Mouse (Mus musculus) intestine, embryonic 16.5 days (tissue): ENCODE data around the gene Bahcc1. TPM values are rescaled to one million over a fixed set of nuclear protein-coding genes. Genes with fewer than 3 reads are reported as not detected.

ENCODE experiments used
- ATAC-seq: fragments of 200-750 bp; cut with Nextera tagmentation; 2 replicates; pipeline ENCODE4 v1.8.0; 2017; ENCODE audit warnings: moderate TSS enrichment, moderate library complexity
- H3K27ac ChIP-seq: fragments of 300-500 bp; sonication (generic); 2 replicates; pipeline ENCODE4 v1.5.1; 2014; ENCODE audit warnings: mild to moderate bottlenecking, low read length
- H3K27me3 ChIP-seq: fragments of 300-500 bp; sonication (generic); replicated peaks from 2 replicates; pipeline ENCODE4 v1.6.1; 2014; ENCODE audit warnings: low read length, control low read depth, mixed read lengths; ENCODE audit not compliant: control insufficient read depth, insufficient read depth
- H3K36me3 ChIP-seq: fragments of 300-500 bp; sonication (generic); 2 replicates; pipeline ENCODE4 v1.6.1; 2014; ENCODE audit warnings: low read length, control low read depth; ENCODE audit not compliant: control insufficient read depth, insufficient read depth
- H3K4me1 ChIP-seq: fragments of 300-500 bp; sonication (generic); 2 replicates; pipeline ENCODE4 v1.6.1; 2014; ENCODE audit warnings: low read length, control low read depth, mixed read lengths; ENCODE audit not compliant: control insufficient read depth, insufficient read depth
- H3K4me2 ChIP-seq: fragments of 300-500 bp; sonication (generic); 2 replicates; pipeline ENCODE4 v1.6.1; 2014; ENCODE audit warnings: low read depth, low read length, control low read depth
- H3K4me3 ChIP-seq: fragments of 300-500 bp; sonication (generic); 2 replicates; pipeline ENCODE4 v1.5.1; 2014; ENCODE audit warnings: mild to moderate bottlenecking, low read length
- H3K9ac ChIP-seq: fragments of 300-500 bp; sonication (generic); 2 replicates; pipeline ENCODE4 v1.6.1; 2014; ENCODE audit warnings: low read depth, low read length
- H3K9me3 ChIP-seq: fragments of 300-500 bp; sonication (generic); 2 replicates; pipeline ENCODE4 v1.6.1; 2016; ENCODE audit warnings: low read length, control low read depth; ENCODE audit not compliant: control insufficient read depth
- WGBS: fragments of 180-500 bp; shearing (Covaris S2); extraction: QIAGEN DNeasy Blood & Tissue Kit; methylation state at CpG from one replicate; pipeline ENCODE4 v1.1.7; 2014; 5-methylcytosine and 5-hydroxymethylcytosine counted together
- polyA plus RNA-seq: library from polyadenylated mRNA; unstranded; fragments of >200 nt; fragmentation: Nextera tagmentation; extraction: Ambion mirVana; gene quantifications from 2 replicates; pipeline ENCODE4 v1.2.1, GENCODE M21; 2015

Gene Bahcc1
- polyA plus RNA-seq, 1 experiment from 2014 or later, result 5.7 TPM

DNA sequence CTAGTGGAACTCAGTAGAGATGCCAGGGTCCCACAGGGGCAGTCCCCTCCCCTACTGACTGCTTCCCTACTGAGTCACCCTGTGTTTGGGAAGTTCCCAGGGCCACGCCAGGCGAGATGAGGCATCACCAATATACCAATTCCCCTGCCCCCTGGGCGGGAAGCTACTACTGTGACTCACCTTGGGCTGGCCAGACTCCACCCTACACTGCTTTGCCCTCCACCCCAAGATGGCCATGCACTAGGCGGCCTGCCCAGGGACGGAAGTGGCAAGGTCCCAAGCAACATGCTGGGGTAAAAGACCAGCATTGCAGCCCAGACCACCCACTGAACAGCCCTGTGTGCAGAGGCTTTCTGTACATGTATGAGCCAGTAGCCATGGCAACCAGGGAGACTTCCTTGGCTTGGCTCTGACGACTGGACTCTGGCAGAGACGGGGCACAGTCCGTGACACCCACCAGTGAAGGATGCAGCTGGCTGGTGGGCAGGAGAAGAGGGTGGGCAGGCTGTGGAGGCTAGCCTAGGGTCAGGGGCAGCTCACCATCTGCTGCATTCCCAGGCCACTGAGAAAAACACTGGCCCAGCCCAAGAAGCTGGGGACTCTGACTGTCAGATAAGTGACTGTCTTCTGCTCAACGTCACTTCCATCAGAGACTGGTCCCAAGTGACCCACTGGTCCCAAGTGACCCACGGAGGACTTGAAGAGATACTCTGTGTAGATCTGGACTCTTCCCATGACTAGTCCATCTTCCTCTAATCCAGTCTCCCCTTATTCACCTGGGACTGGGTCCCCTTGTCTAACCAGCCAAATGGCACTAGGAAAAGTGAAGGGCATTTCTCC is 24.5 kb downstream of the Bahcc1 start:
- Histone ChIP-seq H3K9me3 (no peaks in the 10 kb centered on the region), H3K4me1 (peaks cover 70% of the 10 kb centered on the region), H3K4me2 (no peak overlapping the region), H3K27ac (no peak overlapping the region), H3K27me3 (no peaks in the 10 kb centered on the region), H3K36me3 (no peaks in the 10 kb centered on the region), H3K4me3 (no peak overlapping the region), H3K9ac (0 out of 2 replicates have a peak overlapping the region, but pooled peaks have one; percentile 43)
- WGBS, result 78% methylated on average over 10 of the region's 10 CpGs
- no peak for ATAC-seq

DNA sequence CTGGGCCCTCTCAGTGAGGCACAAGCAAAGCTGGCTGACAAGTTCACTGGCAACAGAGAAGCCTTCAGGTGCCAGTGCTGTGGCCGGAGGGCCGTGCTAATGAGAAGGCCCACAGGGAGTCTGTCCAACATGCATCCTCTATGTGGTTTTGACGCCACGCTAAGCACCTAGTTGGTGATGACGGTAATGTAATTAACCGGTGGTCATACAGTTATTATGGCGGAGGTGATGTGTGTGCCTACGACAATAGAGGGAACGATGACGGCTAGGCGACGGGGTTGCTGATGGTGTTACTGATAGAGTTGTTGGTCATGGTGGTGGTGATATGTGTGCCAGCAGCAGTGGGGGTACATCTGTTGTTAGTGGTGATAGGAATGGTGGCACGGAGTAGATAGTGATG is 25.2 kb downstream of the Bahcc1 start:
- ATAC-seq, result no peak
- 96% methylated on average over 13 of the region's 13 CpGs for WGBS
- H3K4me1 ChIP-seq, result peaks cover 69% of the 10 kb centered on the region

DNA sequence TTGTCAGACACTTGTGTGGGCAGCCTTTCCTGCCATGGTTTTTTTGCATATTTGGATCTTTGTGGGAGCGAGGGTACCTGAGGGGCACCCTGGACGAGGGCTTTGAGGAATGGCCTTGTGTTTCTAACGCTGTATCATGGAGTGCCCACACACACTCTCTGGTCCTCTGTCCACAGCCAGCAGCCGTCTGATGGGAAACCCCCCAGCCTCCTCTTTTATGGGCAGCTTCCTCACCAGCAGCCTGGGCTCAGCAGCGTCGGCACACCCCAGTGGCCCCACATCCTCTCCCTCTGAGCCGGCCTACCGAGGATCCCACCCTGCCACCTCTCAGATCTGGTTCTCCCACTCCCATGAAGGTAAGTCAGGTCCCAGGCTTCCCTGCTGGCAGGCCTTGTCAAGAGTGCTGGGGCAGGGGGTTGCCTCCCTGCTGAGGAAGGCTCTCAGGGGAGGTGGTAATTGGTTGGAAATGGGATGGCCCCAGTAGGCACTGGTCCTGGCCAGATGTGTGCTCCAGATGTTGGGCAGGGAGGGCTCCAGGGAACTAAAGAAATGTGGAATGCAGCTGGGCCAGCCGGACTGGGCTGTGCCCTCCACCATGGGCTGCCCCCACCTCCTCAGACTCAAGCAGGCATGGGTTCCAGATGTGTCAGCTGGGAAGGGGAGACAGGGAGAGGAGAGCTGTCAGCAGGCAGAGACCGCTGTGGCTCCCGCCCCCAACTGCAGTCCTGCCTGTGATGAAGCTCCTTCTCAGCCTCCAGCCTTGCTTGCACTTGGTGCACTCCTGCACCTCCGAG is 26.3 kb downstream of the Bahcc1 start:
- no peaks in the 10 kb centered on the region for H3K9me3 ChIP-seq
- no peaks in the 10 kb centered on the region for H3K27me3 ChIP-seq
- WGBS, result 60% methylated on average over 12 of the region's 12 CpGs
- H3K9ac ChIP-seq, result 0 out of 2 replicates have a peak overlapping the region, but pooled peaks have one; percentile 16
- H3K4me2 ChIP-seq, result no peak overlapping the region
- no peaks in the 10 kb centered on the region for H3K36me3 ChIP-seq
- peaks cover 72% of the 10 kb centered on the region for H3K4me1 ChIP-seq
- no peak for ATAC-seq
- H3K4me3 ChIP-seq, result no peak overlapping the region
- no peak overlapping the region for H3K27ac ChIP-seq

More for the DNA sequence above, 25.2 kb downstream of the Bahcc1 start:
- Histone ChIP-seq H3K4me2 (no peak overlapping the region), H3K27me3 (no peaks in the 10 kb centered on the region), H3K4me3 (no peak overlapping the region), H3K36me3 (no peaks in the 10 kb centered on the region), H3K9ac (no peak overlapping the region), H3K27ac (no peak overlapping the region), H3K9me3 (no peaks in the 10 kb centered on the region)

DNA sequence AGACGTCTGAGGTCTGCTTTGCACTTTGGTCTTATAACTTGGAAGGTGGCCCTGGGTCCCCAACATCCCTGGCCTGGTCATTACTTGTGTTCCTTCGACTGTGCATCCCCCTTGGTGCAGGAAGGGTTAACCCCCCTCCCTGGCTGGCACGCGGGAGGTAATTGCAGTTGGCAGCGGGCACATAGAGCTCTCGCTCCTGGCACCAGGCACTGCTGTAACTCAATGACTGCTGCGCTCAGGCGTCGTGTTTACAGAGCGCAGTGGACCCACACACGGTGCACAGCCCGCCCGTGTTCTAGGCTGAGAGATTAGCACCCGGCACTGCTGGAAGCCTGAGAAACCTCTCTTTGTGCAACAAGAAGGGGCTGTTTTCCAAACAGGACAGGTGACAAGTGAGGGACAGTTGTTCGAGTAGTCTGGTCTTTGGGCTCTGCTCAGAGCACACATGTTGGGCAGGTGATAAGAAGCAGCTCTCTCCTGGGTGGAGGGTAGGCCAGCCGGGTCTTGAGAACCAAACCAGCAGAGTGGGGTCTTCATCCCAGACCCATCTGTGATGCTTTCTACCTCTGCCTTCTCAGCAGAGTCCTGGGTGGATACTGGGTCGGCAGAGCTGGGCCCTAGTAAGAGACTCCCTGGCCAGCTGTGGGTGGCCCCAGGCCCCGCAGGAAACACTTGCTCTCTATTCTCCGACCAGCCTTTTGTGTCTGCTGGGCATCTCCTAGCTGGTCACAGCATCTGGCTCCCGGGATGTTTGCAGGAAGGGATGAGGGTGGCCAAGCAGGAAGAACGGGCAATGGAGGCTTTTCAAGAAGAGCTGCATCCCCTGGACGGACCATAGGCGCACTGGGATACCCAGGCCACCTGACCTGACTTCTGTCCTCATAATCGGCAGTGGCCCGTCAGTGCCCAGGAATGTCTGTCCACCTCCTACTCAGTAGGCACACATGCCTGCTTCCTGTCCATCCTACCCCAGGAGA is 27.3 kb downstream of the Bahcc1 start:
- ATAC-seq, result no peak
- no peak overlapping the region for H3K4me3 ChIP-seq
- 67% methylated on average over 25 of the region's 25 CpGs for WGBS
- no peaks in the 10 kb centered on the region for H3K27me3 ChIP-seq
- H3K4me2 ChIP-seq, result no peak overlapping the region
- H3K9ac ChIP-seq, result no peak overlapping the region
- H3K4me1 ChIP-seq, result peaks cover 72% of the 10 kb centered on the region
- no peaks in the 10 kb centered on the region for H3K36me3 ChIP-seq
- no peaks in the 10 kb centered on the region for H3K9me3 ChIP-seq
- H3K27ac ChIP-seq, result no peak overlapping the region

DNA sequence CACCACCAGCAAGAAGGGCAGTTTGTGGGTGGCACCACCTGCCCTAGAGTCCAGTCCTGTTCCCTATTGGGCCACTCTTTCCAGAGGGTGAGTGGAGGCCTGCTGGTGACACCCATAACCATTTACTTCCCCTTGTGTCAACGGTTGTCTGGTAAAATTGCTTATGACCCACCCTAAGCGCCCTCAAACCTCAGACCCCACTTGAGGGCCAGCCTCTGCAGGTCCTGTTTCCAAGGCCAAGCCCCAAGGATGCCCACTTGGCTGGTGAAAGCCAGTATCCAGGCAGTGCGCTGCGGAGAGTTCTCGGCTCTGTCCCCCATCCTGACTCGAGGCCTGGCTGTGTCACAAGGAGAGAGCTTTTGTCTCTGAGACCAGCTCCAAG is 28.0 kb downstream of the Bahcc1 start:
- ATAC-seq, result no peak
- Histone ChIP-seq H3K27me3 (no peaks in the 10 kb centered on the region), H3K9me3 (no peaks in the 10 kb centered on the region), H3K4me3 (no peak overlapping the region), H3K4me1 (peaks cover 73% of the 10 kb centered on the region), H3K36me3 (no peaks in the 10 kb centered on the region), H3K4me2 (no peak overlapping the region), H3K27ac (no peak overlapping the region), H3K9ac (no peak overlapping the region)
- WGBS, result 77% methylated on average over 6 of the region's 6 CpGs

DNA sequence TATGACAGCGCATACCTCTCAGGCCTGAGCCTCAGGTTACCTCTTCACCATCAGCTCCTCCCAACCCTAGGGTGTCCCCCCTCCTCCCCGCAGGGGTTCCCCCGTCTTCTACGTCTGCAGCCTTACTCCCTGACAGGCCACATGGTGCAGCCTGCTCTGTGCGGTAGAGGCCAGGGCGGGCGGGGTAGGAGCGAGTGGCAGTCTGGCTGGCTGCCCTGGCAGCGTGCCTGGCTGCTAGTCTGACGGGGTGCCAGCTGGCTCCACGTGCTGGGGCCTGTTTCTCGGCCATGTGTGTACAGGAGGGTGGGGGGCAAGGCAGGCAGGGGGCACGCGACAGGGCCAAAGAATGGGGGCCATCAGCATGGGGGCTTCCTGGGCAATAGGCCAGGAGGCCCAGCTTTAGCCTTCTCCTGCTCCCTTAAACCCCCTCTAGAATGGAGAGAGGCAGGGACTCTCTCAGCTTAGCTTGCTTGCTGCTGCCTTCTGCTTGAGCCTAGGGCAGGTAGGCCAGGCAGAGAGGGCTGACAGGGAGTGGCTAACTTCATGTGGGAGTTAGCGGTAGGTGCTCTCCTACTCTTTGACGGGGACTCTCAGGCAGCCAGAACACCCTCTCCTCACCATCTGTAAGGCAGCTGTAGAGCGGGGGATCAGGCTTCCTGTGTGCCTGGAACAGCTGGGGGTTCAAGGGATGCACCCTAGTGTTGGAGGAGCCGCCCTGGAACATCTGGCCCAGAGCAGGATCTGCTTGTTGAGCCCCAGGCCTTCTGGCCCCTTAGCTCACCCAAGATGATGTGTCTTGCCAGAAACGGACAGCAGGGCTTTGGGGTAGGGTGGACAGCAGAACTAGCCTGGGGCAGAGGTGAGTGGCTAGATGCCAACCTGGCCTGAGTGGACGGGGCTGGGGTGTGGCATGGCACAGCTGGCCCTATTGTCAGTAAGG is 28.9 kb downstream of the Bahcc1 start:
- H3K4me1 ChIP-seq, result peaks cover 72% of the 10 kb centered on the region
- H3K4me2 ChIP-seq, result no peak overlapping the region
- no peaks in the 10 kb centered on the region for H3K9me3 ChIP-seq
- H3K9ac ChIP-seq, result peak overlapping the region; percentile 56
- peak; percentile 80 for ATAC-seq
- WGBS, result 29% methylated on average over 20 of the region's 20 CpGs
- peak overlapping the region; percentile 83 for H3K27ac ChIP-seq
- H3K4me3 ChIP-seq, result no peak overlapping the region
- no peaks in the 10 kb centered on the region for H3K27me3 ChIP-seq
- no peaks in the 10 kb centered on the region for H3K36me3 ChIP-seq

DNA sequence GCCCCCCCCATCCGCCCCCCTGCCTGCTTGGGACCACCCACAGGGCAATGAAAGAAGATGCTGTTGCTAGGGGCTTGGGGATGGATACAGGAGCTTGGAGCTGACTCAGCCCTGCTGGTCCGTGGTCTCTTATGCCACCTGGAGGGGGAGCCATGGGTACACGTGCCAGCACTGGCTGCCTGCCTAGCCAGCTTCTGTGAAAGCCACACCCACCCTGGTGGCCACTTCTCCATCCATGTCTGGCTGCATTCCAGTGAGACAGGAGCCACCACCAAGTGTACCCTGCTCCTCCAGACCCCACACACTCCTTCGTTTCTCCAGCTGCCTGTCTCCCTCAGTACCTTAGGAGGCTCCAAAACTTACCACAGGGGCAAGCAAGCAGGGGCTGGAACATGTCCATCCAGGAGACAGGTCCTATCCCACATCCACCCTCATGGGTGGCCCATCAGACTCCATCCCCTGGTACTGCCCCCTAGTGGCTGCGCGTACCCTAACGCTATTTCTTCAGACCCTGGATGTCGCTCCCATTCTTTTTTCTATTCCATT is 29.7 kb downstream of the Bahcc1 start:
- Histone ChIP-seq H3K9ac (peak overlapping the region; percentile 56; the same call in 1 of the 2 replicates), H3K36me3 (no peaks in the 10 kb centered on the region), H3K27me3 (no peaks in the 10 kb centered on the region), H3K4me3 (no peak overlapping the region), H3K4me1 (peaks cover 67% of the 10 kb centered on the region), H3K4me2 (no peak overlapping the region), H3K9me3 (no peaks in the 10 kb centered on the region), H3K27ac (peak overlapping the region; percentile 83)
- 30% methylated on average over 8 of the region's 8 CpGs for WGBS
- peak; percentile 47 for ATAC-seq

DNA sequence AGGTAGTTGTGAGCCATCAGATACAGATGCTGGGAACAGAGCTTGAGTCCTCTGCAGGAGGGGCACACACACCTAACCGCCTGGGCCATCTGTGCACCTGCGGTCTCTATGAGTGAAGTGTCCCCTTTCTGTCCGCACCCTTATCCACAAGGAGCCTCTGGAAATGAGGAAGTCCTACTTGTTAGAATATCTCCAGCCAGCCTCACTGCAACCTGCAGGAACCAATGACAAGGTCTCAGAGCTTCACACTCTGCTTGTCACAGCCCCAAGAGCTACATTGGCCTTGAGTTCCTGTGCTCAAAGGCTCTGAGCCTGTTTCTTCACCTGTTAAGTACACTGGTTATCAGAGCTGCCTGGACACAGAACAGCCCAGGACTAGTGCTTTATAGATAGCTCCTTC is 30.4 kb downstream of the Bahcc1 start:
- H3K9me3 ChIP-seq, result no peaks in the 10 kb centered on the region
- no peak overlapping the region for H3K27ac ChIP-seq
- peaks cover 70% of the 10 kb centered on the region for H3K4me1 ChIP-seq
- ATAC-seq, result no peak
- no peak overlapping the region for H3K4me3 ChIP-seq
- H3K9ac ChIP-seq, result no peak overlapping the region
- H3K36me3 ChIP-seq, result no peaks in the 10 kb centered on the region
- H3K27me3 ChIP-seq, result no peaks in the 10 kb centered on the region
- H3K4me2 ChIP-seq, result no peak overlapping the region
- 91% methylated on average over 3 of the region's 3 CpGs for WGBS
